Mouse (Mus musculus) skeletal muscle tissue, adult 2 months (tissue): ENCODE data around the gene Gm20388.
"Not testable (repeated sequence)": the region's sequence is repeated elsewhere in the genome, so short reads cannot be mapped to it uniquely, and the experiment has no call there.

Experiments
- DNase-seq: peaks from one replicate; pipeline ENCODE4 v3.0.0-alpha.2; 2012; ENCODE audit warnings: low read depth, low spot score

Gene Gm20388

DNA sequence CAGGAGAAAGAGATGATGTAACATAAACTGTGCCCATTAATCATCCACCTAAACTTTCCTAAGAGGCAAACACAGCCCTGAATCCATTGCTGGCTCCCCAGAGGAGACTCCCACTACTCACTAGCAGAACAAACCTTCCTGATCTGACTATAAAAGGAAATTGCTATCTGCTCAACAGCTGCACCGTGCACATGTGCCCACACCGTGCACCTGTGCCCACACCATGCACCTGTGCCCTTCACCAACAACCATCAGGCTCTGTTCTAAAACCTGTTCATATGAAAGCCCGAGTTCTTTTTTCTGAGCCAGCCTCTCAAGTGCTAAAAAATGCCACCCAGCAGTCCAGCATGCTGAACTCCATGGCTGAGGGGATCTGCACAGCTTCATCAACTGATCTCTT is 4004.0 kb downstream of the Gm20388 start:
- DNase-seq, result no peak

- DNase-seq, result peak; percentile 91
Observed at GRCm38 (mm10) chr8:123924719-123925118, 4014.1 kb downstream of the Gm20388 start.

GRCm38 (mm10) chr8:123925671-123926070 is 4015.0 kb downstream of the Gm20388 start:
- DNase-seq, result peak; percentile 69

GRCm38 (mm10) chr8:123929026-123929425 is 4018.4 kb downstream of the Gm20388 start:
- no peak for DNase-seq

GRCm38 (mm10) chr8:123948942-123949685 is 4038.5 kb downstream of the Gm20388 start, which contains the start of gene Nup133:
Nup133 (minus strand) TSS chr8:123949265.
- DNase-seq, result peak; percentile 99

DNA sequence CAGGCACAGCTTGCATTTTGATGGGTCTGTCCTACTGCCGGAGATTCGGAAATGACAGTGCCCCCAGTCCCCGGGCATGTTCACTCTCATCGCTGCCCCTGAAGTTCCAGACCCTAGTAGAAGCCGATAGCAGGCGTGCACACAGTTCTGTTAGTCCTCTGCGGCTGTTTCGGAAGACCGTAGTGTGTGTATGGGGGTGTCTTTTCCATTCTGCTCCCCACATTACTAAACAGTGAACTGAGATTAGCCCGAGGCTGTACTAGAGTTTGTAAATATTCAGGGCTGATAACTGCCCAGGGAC is 4039.0 kb downstream of the Gm20388 start:
- no peak for DNase-seq

DNA sequence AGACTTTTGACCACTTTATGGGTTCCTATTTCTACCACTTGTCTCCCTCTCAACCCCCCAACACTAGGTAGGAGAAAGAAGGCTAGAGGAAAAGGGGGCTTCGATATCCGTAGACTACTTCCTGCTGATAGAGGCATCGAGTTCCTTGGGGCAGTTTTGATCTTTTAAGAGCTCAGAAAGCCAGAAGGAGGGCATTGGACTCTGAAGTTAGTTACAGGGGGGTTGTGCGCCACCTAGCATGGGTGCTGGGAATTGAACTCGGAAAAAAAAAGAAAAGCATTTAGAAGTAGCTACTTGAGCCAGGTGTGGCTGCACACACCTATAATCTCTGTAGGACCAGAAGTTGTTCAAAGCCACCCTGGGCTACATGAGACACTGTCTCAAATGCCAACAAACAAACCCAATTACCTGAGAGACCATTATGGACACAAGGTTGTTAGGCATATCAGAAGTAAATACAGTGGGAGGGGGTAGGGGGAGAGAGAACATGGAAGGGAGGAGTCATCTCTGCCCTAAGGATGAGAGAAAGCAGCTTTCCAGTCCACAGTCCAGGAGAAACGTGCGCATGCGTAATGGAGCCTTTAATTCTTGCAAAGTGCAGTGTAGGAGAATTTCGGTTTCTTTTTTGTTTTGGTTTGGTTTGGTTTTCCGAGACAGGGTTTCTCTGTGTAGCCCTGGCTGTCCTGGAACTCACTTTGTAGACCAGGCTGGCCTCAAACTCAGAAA is 4039.6 kb downstream of the Gm20388 start:
- DNase-seq, result peak; percentile 38

DNA sequence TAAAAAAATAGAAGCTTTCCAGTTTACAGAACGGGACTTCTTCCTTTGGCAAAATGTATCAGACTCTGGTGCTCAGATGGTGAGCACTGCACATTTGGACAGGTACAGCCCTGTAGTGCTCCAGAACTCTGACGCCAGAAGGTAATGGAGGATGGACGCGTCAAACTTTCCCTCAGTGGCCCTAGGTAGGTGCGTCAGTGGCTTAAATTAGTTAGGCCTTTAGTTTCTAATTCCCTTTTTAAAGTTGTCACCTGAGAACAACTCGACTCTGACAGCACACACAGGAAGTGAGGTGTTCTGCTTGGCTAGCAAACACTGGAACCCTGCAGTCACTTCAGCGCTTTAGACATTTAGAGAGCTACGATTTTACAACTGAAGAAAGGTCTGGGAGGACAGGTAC is 4043.0 kb downstream of the Gm20388 start:
- DNase-seq, result no peak

DNA sequence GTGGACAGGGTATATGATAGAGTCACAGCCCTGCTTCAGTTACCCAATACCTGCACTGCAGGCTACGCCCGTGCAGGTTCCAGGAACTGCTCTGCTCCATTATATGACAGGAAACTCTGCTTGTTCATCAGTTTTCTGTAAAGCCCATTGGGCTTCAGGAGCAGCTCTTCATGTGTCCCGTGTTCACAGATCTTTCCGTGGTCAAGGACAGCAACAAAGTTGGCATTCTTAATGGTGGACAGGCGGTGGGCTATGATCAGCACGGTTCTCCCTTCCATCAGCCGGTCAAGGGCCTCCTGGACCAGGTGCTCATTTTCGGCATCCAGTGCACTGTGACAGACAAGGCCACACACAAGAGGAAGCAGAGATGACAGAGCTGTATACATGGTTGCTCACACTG is 4043.6 kb downstream of the Gm20388 start:
- no peak for DNase-seq

DNA sequence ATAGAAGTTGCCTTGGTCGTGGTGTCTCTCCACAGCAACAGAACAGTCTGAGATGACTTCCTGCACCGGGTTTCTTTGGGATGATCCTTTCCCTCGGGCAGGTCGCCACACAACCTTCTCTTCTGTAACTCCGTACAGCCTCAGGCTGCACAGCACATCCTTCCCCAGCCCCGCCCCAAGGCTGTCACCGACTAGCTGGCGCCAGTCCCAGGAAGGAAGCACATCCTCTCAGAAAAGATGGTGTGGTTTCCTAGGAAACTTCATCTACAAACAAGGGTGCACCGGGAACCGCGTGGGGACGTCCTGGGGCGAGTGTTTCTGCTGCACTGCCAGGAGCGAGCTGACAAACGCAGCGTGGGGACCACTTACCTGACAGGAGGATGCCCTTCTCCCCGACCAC is 4047.5 kb downstream of the Gm20388 start:
- DNase-seq, result no peak

GRCm38 (mm10) chr8:123959473-123959872 is 4048.8 kb downstream of the Gm20388 start:
- DNase-seq, result no peak

DNA sequence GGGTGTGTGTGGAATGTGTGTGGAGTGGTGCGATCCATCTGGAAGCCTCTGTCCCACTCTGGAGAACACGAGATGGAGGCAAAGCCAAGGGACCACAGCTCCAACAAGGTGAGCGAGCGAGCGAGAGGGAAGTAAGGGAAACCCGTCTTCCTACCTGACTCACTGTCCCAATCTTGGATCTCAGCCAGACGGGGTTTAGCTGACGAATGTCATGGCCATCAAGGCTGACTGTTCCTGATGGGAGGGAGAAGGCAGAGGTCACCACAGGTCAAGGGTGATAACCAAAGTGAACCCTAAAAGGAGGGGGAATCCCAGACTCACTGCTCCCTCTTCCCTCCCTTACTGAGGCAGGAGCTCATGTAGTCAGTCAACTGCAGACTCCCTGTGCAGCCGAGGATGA is 4049.4 kb downstream of the Gm20388 start:
- no peak for DNase-seq

- DNase-seq, result not testable (repeated sequence)
Observed at GRCm38 (mm10) chr8:123960556-123960955, 4049.9 kb downstream of the Gm20388 start.

GRCm38 (mm10) chr8:123961371-123961770 is 4050.7 kb downstream of the Gm20388 start:
- no peak for DNase-seq

DNA sequence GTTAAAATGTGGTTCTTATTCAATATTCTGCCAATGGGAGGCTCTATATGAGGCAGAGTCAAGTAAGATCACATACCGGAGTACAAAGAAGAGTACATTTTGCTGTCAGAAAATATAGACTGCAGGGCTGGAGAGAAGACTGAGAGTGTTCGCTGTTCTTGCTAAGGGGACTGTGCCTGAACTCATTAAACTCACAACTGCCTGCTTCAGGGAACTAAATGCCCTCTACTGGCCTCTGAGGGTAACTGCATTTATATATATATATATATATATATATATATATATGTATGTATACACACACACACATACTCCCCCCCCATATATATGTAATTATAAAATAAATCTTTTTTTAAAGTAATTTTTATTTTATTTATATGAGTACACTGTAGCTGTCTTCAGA is 4056.3 kb downstream of the Gm20388 start:
- DNase-seq, result no peak

- DNase-seq, result no peak
Observed at GRCm38 (mm10) chr8:123973495-123973894, 4062.9 kb downstream of the Gm20388 start.

DNA sequence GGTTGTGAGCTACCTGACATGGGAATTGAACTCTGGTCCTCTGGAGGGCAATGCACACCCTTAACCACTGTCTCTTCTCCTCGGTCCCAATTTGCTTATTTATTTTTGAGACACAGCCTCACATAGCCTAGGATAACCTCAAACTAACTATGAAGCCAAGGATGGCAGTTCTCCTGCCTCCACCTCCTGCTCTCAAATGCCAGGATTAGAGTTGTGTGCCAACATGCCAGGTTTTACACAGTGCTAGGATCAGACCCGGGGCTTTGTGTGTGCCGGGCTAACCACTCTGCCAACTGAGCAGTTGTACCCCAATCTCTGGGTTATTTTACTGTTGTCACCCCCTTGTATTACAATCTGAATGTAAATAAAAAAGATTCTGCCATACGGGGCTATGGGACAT is 4066.9 kb downstream of the Gm20388 start:
- no peak for DNase-seq

- DNase-seq, result no peak
Observed at GRCm38 (mm10) chr8:123978166-123978838, 4067.7 kb downstream of the Gm20388 start.

GRCm38 (mm10) chr8:123978926-123979325 is 4068.3 kb downstream of the Gm20388 start:
- DNase-seq, result no peak

DNA sequence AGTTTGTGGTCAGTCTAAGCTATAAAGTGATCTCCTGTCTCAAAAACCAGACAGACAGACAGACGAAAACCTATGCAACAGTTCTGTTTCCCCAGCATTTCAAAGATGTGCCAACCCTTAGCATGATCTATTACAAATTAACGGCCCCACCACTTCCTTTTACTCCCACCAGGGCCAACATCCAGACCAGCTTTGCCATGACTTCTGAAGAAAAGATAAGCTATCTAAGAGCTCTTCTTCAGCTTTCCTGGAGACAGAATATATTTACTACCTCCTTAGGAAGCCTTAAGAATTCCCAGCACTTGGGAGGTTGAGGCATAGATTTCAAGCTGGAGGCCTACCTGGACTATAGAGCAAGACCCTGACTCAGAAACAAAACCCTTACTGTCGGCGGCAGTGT is 4069.6 kb downstream of the Gm20388 start:
- DNase-seq, result no peak

DNA sequence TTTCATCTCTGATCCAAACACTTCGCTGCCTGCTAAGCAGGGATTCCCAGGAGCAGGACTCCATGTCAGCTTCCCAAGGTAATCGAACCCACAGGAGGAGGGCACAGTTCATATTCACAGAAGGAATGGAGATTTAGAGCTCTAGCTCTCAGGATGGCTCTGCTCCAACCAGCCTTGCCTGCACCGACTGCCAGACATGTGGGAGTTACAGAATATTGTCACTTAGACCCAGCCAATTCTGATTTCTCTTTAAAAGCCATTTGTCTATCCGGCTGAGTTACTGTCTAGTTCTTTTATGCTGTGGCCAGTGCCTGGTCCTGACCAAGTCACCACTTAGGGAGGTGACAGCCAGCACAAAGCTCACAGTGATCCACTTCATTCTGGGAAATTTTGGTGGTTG is 4071.0 kb downstream of the Gm20388 start:
- no peak for DNase-seq

GRCm38 (mm10) chr8:123982291-123982793 is 4071.7 kb downstream of the Gm20388 start:
- DNase-seq, result no peak
